Mouse (Mus musculus): ENCODE measurements at regions not wholly inside any gene's neighbourhood (a gene's known extent, or its start where the extent isn't known, plus 50 kb on each side); places are given as distances from the start of the nearest gene placed in this dataset.
A peak's percentile ranks its signal among the peaks of the same experiment; 100 is the strongest.

DNA sequence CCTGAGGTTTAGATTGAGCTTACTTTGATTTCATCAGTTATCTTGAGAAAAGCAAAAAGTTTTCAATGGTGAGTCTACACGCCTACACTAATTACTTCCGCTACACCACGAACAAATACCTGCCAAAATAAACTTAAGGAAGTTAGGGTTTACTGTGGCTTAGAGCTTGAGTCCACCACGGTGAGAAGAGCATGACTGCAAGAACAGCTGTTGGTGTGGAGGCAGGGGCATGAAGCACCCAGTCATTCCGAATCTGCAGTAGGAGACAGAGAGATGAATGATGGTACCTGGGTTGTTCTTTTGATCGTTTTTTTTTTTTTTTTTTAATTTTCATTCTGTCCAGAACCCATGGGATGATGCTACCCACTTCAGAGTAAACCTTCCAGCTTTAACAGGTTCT lies 114.1 kb upstream of the Map3k7 start:
- Histone ChIP-seq H3K9me3 (ENCODE audit: control insufficient read depth, low read length) (no peaks in the 10 kb centered on the region), H3K4me2 (no peak overlapping the region), H3K36me3 (ENCODE audit: control insufficient read depth, insufficient read depth, low read length) (no peaks in the 10 kb centered on the region), H3K4me1 (ENCODE audit: control insufficient read depth, insufficient read depth, low read length) (no peaks in the 10 kb centered on the region), H3K27ac (ENCODE audit: low read depth, low read length) (no peak overlapping the region), H3K9ac (ENCODE audit: low read length) (no peak overlapping the region), H3K27me3 (ENCODE audit: control insufficient read depth, insufficient read depth, low read length) (no peaks in the 10 kb centered on the region), H3K4me3 (ENCODE audit: low read depth, low read length) (no peak overlapping the region)
- DNase-seq (ENCODE audit: low spot score, missing footprints): peak; percentile 65
- 76% methylated on average over 6 of the region's 6 CpGs for WGBS
- ATAC-seq (ENCODE audit: low FRiP score): no peak

DNA sequence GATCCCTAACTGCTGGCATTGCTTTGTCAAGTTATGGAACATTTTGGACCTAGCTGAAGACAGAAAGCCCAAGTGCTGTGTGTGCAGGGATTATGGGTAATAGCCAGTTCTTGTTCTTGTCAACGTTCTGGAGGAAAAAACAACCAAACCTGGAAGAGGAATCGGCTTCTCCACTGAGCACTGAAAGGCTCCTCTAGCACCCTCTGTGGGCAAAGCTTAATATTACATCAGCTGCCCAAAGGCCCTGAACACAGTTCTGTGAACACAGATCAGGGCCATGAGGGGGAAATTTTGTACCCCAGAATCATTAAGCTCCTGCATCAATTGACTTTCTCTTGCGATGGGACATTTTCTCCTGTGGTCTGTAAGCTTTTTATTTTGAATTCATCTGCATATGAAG lies 112.9 kb upstream of the Map3k7 start:
- ATAC-seq (ENCODE audit: low FRiP score): no peak
- H3K27ac ChIP-seq (ENCODE audit: low read depth, low read length): no peak overlapping the region
- H3K27me3 ChIP-seq (ENCODE audit: control insufficient read depth, insufficient read depth, low read length): no peaks in the 10 kb centered on the region
- 65% methylated on average over 3 of the region's 3 CpGs for WGBS
- H3K4me2 ChIP-seq: no peak overlapping the region
- no peaks in the 10 kb centered on the region for H3K9me3 ChIP-seq (ENCODE audit: control insufficient read depth, low read length)
- no peaks in the 10 kb centered on the region for H3K36me3 ChIP-seq (ENCODE audit: control insufficient read depth, insufficient read depth, low read length)
- DNase-seq (ENCODE audit: low spot score, missing footprints): peak; percentile 90
- H3K4me1 ChIP-seq (ENCODE audit: control insufficient read depth, insufficient read depth, low read length): no peaks in the 10 kb centered on the region
- no peak overlapping the region for H3K9ac ChIP-seq (ENCODE audit: low read length)
- H3K4me3 ChIP-seq (ENCODE audit: low read depth, low read length): no peak overlapping the region

DNA sequence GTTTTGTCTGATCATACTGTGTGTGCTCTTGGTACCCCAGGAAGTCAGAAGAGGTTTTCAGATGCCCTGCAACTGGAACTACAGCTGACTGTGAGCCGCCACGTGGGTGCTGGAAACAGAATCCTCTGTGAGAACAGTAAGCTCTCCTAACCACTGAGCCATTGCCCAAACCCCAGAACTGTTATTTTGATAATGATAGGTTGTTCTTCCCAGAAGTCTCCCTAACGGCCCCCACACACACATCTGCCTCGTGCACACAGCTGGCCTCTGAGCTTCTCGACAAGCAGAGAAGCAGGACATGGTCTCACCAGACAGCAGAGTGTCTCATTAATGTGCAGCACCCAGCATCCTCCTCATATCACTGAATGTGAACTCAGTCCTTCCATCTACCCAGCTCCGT lies 110.0 kb upstream of the Map3k7 start:
- ATAC-seq (ENCODE audit: low FRiP score) (no peak), DNase-seq (ENCODE audit: low spot score, missing footprints) (peak; percentile 45)
- no peak overlapping the region for H3K9ac ChIP-seq (ENCODE audit: low read length)
- H3K9me3 ChIP-seq (ENCODE audit: control insufficient read depth, low read length): no peaks in the 10 kb centered on the region
- H3K36me3 ChIP-seq (ENCODE audit: control insufficient read depth, insufficient read depth, low read length): no peaks in the 10 kb centered on the region
- H3K27me3 ChIP-seq (ENCODE audit: control insufficient read depth, insufficient read depth, low read length): no peaks in the 10 kb centered on the region
- no peak overlapping the region for H3K4me2 ChIP-seq
- H3K4me3 ChIP-seq (ENCODE audit: low read depth, low read length): no peak overlapping the region
- no peaks in the 10 kb centered on the region for H3K4me1 ChIP-seq (ENCODE audit: control insufficient read depth, insufficient read depth, low read length)
- no peak overlapping the region for H3K27ac ChIP-seq (ENCODE audit: low read depth, low read length)
- WGBS: 78% methylated on average over 6 of the region's 6 CpGs

DNA sequence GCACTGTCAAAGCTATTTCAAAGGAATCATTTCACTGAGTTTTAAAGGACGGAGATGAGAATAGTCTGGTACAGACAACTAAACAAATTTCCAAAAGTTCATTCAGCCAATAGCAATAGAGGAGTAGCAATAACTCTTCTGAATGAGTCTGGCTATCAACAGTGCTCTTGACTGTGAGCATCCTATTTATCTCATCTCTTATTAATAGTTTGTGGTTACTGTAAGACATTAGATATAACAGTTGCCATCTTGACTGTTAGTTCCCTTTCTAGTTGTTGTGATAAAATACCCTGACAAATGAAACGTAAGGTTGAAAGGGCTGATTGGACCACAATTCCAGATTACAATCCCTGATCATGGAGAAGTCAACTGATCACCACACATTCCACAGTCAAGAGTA lies 103.5 kb upstream of the Map3k7 start:
- 84% methylated on average over 2 of the region's 2 CpGs for WGBS
- no peak overlapping the region for H3K27ac ChIP-seq (ENCODE audit: low read depth, low read length)
- H3K9me3 ChIP-seq (ENCODE audit: control insufficient read depth, low read length): no peaks in the 10 kb centered on the region
- H3K36me3 ChIP-seq (ENCODE audit: control insufficient read depth, insufficient read depth, low read length): no peaks in the 10 kb centered on the region
- DNase-seq (ENCODE audit: low spot score, missing footprints) (no peak), ATAC-seq (ENCODE audit: low FRiP score) (no peak)
- no peaks in the 10 kb centered on the region for H3K27me3 ChIP-seq (ENCODE audit: control insufficient read depth, insufficient read depth, low read length)
- no peak overlapping the region for H3K9ac ChIP-seq (ENCODE audit: low read length)
- H3K4me1 ChIP-seq (ENCODE audit: control insufficient read depth, insufficient read depth, low read length): no peaks in the 10 kb centered on the region
- no peak overlapping the region for H3K4me2 ChIP-seq
- no peak overlapping the region for H3K4me3 ChIP-seq (ENCODE audit: low read depth, low read length)

DNA sequence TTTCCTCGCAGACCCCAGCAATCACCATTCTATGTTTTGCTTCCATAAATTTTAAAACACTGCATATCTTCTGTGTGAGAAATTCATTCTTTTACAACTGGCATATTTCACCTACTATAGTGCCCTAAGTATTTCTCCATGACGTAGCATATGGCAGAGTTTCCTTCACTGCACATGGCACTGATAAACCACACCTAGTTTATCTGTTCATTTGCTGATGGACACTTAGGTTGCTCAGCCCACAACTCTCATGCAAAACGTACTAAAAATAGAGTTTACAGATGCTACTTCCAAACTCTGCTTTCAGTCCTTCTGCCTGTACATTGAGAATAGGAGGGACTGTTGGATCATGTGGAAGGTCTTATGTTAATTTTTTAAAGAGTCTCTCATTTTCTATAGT lies 102.7 kb upstream of the Map3k7 start:
- Histone ChIP-seq H3K9ac (ENCODE audit: low read length) (no peak overlapping the region), H3K4me2 (no peak overlapping the region), H3K27ac (ENCODE audit: low read depth, low read length) (no peak overlapping the region), H3K9me3 (ENCODE audit: control insufficient read depth, low read length) (no peaks in the 10 kb centered on the region), H3K4me1 (ENCODE audit: control insufficient read depth, insufficient read depth, low read length) (no peaks in the 10 kb centered on the region), H3K4me3 (ENCODE audit: low read depth, low read length) (no peak overlapping the region), H3K27me3 (ENCODE audit: control insufficient read depth, insufficient read depth, low read length) (no peaks in the 10 kb centered on the region), H3K36me3 (ENCODE audit: control insufficient read depth, insufficient read depth, low read length) (no peaks in the 10 kb centered on the region)
- DNase-seq (ENCODE audit: low spot score, missing footprints) (no peak), ATAC-seq (ENCODE audit: low FRiP score) (no peak)
- WGBS: 84% methylated on average over 3 of the region's 3 CpGs

DNA sequence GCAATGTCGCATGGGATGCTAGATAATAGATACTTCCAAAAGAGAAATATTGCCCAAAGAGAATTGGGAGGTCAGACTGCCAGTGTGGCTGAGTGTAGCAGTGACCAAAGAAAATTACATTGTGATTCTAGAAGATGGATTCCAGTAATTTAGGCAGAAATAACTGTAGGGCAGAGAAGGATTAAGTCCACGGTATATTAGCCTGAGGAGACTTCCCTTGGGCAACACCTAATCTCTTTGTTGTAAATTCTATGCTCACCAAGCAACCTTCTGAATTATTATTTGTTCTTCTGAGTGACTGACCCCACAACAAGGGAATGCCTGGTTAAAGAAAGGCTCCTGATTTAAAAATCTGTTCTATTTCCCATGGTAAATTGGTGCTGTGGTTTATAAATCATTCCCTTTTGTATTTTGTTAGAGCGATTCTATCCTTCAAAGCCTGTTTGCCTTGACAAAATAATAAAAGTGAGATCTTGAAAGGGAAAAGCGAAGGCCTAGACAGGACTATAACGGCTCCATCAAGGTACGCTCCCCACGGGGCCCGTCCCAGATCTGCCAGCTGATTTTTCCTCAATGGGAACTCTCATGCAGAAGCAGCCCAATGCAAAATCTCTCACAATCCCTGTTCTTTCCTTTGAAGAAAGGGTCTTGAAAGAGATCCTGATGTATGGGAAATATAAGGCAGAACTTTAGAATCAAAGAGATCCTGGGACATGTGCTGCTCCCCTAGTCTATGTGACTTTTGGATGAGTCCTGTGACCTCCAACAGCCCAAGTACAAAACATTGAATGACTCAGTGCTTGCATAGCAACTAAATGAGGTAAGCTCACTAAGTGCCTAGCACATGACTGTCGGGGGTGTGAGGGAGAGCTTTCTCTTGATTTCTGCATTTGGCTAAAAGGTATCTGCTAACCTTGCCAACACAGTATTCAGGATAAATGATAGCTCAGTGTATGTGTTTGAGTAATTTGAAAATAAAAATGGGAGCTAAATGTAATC lies 90.6 kb upstream of the Map3k7 start:
- H3K36me3 ChIP-seq (ENCODE audit: control insufficient read depth, insufficient read depth, low read length): no peaks in the 10 kb centered on the region
- H3K27ac ChIP-seq (ENCODE audit: low read depth, low read length): no peak overlapping the region
- no peaks in the 10 kb centered on the region for H3K27me3 ChIP-seq (ENCODE audit: control insufficient read depth, insufficient read depth, low read length)
- peak; percentile 85 for DNase-seq (ENCODE audit: low spot score, missing footprints)
- no peak overlapping the region for H3K9ac ChIP-seq (ENCODE audit: low read length)
- 50% methylated on average over 9 of the region's 9 CpGs for WGBS
- no peaks in the 10 kb centered on the region for H3K9me3 ChIP-seq (ENCODE audit: control insufficient read depth, low read length)
- no peak overlapping the region for H3K4me2 ChIP-seq
- no peak overlapping the region for H3K4me3 ChIP-seq (ENCODE audit: low read depth, low read length)
- H3K4me1 ChIP-seq (ENCODE audit: control insufficient read depth, insufficient read depth, low read length): 0 out of 2 replicates have a peak, but pooled peaks cover 3% of the 10 kb centered on the region
- ATAC-seq (ENCODE audit: low FRiP score): peak; percentile 50; the same call in 1 of the 2 replicates

DNA sequence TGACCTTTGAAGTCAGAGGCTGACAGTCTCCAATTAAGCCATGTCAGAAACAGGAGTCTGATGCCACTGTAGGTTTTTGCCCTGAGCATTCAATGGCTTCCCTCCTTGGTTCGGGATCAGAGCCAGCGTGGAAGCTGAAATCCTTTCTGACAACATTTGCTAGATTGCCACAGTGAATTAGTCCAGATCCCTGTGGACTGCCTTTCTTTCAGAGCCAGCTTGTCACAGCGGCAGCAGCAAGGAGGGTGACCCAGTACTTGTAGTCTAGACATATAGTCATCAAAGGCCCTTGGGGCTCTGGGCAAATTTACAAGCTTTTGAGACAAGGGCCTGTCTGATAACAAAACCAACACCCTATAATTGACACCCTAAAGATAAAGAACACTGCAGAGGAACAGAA lies 86.5 kb upstream of the Map3k7 start:
- DNase-seq (ENCODE audit: low spot score, missing footprints) (peak; percentile 81), ATAC-seq (ENCODE audit: low FRiP score) (no peak)
- H3K4me1 ChIP-seq (ENCODE audit: control insufficient read depth, insufficient read depth, low read length): peaks cover 5% of the 10 kb centered on the region; the same call in 1 of the 2 replicates
- H3K4me2 ChIP-seq: no peak overlapping the region
- H3K9me3 ChIP-seq (ENCODE audit: control insufficient read depth, low read length): no peaks in the 10 kb centered on the region
- H3K4me3 ChIP-seq (ENCODE audit: low read depth, low read length): no peak overlapping the region
- WGBS: 33% methylated on average over 3 of the region's 3 CpGs
- H3K36me3 ChIP-seq (ENCODE audit: control insufficient read depth, insufficient read depth, low read length): no peaks in the 10 kb centered on the region
- H3K27ac ChIP-seq (ENCODE audit: low read depth, low read length): no peak overlapping the region
- H3K9ac ChIP-seq (ENCODE audit: low read length): no peak overlapping the region
- 0 out of 2 replicates have a peak, but pooled peaks cover 2% of the 10 kb centered on the region for H3K27me3 ChIP-seq (ENCODE audit: control insufficient read depth, insufficient read depth, low read length)

DNA sequence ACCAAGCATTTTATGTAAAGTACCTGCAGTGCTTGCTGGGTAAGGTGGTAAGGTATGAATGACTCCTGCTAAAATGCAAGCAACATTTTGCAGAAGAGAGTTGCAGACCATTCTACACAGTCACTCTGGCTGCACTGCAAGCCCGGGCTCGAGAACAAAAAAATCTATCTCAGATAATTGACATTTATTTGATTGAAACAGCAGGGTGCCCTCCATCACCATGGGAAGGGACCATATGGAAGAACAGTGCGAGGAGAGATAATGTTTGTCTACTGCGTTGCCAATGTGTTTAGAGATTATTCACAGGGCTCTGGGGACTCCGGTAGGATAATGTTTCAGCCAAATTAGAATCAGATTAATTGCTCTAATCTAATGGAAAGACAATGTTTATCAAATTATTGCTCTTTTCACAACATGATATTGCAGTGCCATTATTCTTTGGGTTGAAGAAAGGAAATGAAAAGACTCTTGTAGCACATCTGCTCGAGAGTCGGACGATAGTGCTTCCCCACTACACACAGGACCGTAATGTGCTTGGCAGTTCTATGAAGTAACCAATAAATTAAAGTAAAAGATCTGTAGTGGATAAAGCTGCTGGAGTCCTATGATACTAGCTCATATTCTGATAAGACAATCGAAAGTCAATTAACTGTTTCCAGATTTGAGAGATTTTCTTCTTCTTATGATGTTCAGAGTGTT lies 85.3 kb upstream of the Map3k7 start:
- no peak for DNase-seq (ENCODE audit: low spot score, missing footprints)
- H3K27me3 ChIP-seq (ENCODE audit: control insufficient read depth, insufficient read depth, low read length): 0 out of 2 replicates have a peak, but pooled peaks cover 2% of the 10 kb centered on the region
- 64% methylated on average over 10 of the region's 10 CpGs for WGBS
- no peak overlapping the region for H3K4me2 ChIP-seq
- no peak overlapping the region for H3K9ac ChIP-seq (ENCODE audit: low read length)
- H3K36me3 ChIP-seq (ENCODE audit: control insufficient read depth, insufficient read depth, low read length): no peaks in the 10 kb centered on the region
- peaks cover 5% of the 10 kb centered on the region; the same call in 1 of the 2 replicates for H3K4me1 ChIP-seq (ENCODE audit: control insufficient read depth, insufficient read depth, low read length)
- peak; percentile 51 for ATAC-seq (ENCODE audit: low FRiP score)
- H3K27ac ChIP-seq (ENCODE audit: low read depth, low read length): no peak overlapping the region
- no peaks in the 10 kb centered on the region for H3K9me3 ChIP-seq (ENCODE audit: control insufficient read depth, low read length)
- no peak overlapping the region for H3K4me3 ChIP-seq (ENCODE audit: low read depth, low read length)

DNA sequence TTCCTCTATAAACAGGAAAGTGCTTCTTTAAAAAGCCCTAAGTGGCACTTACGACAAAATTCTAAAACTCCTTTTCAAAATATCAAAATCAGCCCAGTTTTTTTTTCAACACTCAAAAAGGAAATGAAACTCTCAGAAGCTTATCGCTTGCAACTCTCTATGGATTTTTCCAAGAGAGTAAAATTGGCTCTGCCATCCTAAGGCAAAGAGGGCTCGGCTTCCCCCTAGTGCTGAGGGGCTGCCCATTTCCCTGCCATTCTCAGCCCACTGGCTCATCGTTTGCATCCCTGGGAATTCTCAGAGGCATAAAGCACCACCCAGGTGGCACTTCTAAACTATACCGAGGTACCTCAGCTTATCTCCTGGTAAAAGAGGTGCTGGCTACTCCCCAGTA lies 84.7 kb upstream of the Map3k7 start:
- DNase-seq (ENCODE audit: low spot score, missing footprints) (peak; percentile 81), ATAC-seq (ENCODE audit: low FRiP score) (no peak)
- H3K4me2 ChIP-seq: no peak overlapping the region
- peaks cover 5% of the 10 kb centered on the region; the same call in 1 of the 2 replicates for H3K4me1 ChIP-seq (ENCODE audit: control insufficient read depth, insufficient read depth, low read length)
- 0 out of 2 replicates have a peak, but pooled peaks cover 2% of the 10 kb centered on the region for H3K27me3 ChIP-seq (ENCODE audit: control insufficient read depth, insufficient read depth, low read length)
- no peak overlapping the region for H3K27ac ChIP-seq (ENCODE audit: low read depth, low read length)
- no peak overlapping the region for H3K4me3 ChIP-seq (ENCODE audit: low read depth, low read length)
- H3K9ac ChIP-seq (ENCODE audit: low read length): no peak overlapping the region
- 69% methylated on average over 5 of the region's 5 CpGs for WGBS
- H3K9me3 ChIP-seq (ENCODE audit: control insufficient read depth, low read length): no peaks in the 10 kb centered on the region
- H3K36me3 ChIP-seq (ENCODE audit: control insufficient read depth, insufficient read depth, low read length): no peaks in the 10 kb centered on the region

Data from midbrain, embryonic 11.5 days (tissue).